Mouse (Mus musculus): ENCODE measurements at regions not wholly inside any gene's neighbourhood (a gene's known extent, or its start where the extent isn't known, plus 50 kb on each side); places are given as distances from the start of the nearest gene placed in this dataset.
"Not testable (repeated sequence)": the region's sequence is repeated elsewhere in the genome, so short reads cannot be mapped to it uniquely, and the experiment has no call there.

GRCm38 (mm10) chr6:68977959-68978358 is 1442.4 kb upstream of the Tacstd2 start:
- no peak for DNase-seq (ENCODE audit: low spot score in 2 of 2)

- DNase-seq (ENCODE audit: low spot score in 2 of 2), result no peak
These were observed 1428.4 kb upstream of the Tacstd2 start for GRCm38 (mm10) chr6:68964012-68964411.

- not testable (repeated sequence) for DNase-seq (ENCODE audit: low spot score in 2 of 2)
These were observed 1402.5 kb upstream of the Tacstd2 start for GRCm38 (mm10) chr6:68938104-68938503.

- not testable (repeated sequence) for DNase-seq (ENCODE audit: low spot score in 2 of 2)
These were observed 1396.3 kb upstream of the Tacstd2 start for GRCm38 (mm10) chr6:68931860-68932259.

GRCm38 (mm10) chr6:68915536-68915935 is 1379.9 kb upstream of the Tacstd2 start:
- DNase-seq (ENCODE audit: low spot score in 2 of 2), result no peak

- DNase-seq (ENCODE audit: low spot score in 2 of 2), result no peak
These were observed 1348.5 kb upstream of the Tacstd2 start for GRCm38 (mm10) chr6:68884130-68884529.

GRCm38 (mm10) chr6:68852761-68853160 is 1317.2 kb upstream of the Tacstd2 start:
- not testable (repeated sequence) for DNase-seq (ENCODE audit: low spot score in 2 of 2)

- no peak for DNase-seq (ENCODE audit: low spot score in 2 of 2)
These were observed 1316.7 kb upstream of the Tacstd2 start for GRCm38 (mm10) chr6:68852286-68852685.

- no peak for DNase-seq (ENCODE audit: low spot score in 2 of 2)
These were observed 1299.6 kb upstream of the Tacstd2 start for GRCm38 (mm10) chr6:68835186-68835585.

GRCm38 (mm10) chr6:68834633-68835032 is 1299.0 kb upstream of the Tacstd2 start:
- DNase-seq (ENCODE audit: low spot score in 2 of 2), result no peak

- DNase-seq (ENCODE audit: low spot score in 2 of 2), result not testable (repeated sequence)
These were observed 1292.9 kb upstream of the Tacstd2 start for GRCm38 (mm10) chr6:68828460-68828859.

GRCm38 (mm10) chr6:68813346-68813745 is 1277.8 kb upstream of the Tacstd2 start:
- DNase-seq (ENCODE audit: low spot score in 2 of 2), result no peak

GRCm38 (mm10) chr6:68799205-68799604 is 1263.6 kb upstream of the Tacstd2 start:
- DNase-seq (ENCODE audit: low spot score in 2 of 2), result not testable (repeated sequence)

GRCm38 (mm10) chr6:68771507-68771906 is 1235.9 kb upstream of the Tacstd2 start:
- DNase-seq (ENCODE audit: low spot score in 2 of 2), result no peak

GRCm38 (mm10) chr6:68750451-68750850 is 1214.9 kb upstream of the Tacstd2 start:
- no peak for DNase-seq (ENCODE audit: low spot score in 2 of 2)

- no peak for DNase-seq (ENCODE audit: low spot score in 2 of 2)
These were observed 1214.1 kb upstream of the Tacstd2 start for GRCm38 (mm10) chr6:68749699-68750098.

- DNase-seq (ENCODE audit: low spot score in 2 of 2), result no peak
These were observed 1203.0 kb upstream of the Tacstd2 start for GRCm38 (mm10) chr6:68738573-68738972.

- DNase-seq (ENCODE audit: low spot score in 2 of 2), result no peak
These were observed 1201.1 kb upstream of the Tacstd2 start for GRCm38 (mm10) chr6:68736647-68737046.

GRCm38 (mm10) chr6:68736068-68736467 is 1200.5 kb upstream of the Tacstd2 start:
- DNase-seq (ENCODE audit: low spot score in 2 of 2), result no peak

- DNase-seq (ENCODE audit: low spot score in 2 of 2), result not testable (repeated sequence)
These were observed 1175.5 kb upstream of the Tacstd2 start for GRCm38 (mm10) chr6:68711084-68711483.

- not testable (repeated sequence) for DNase-seq (ENCODE audit: low spot score in 2 of 2)
These were observed 1168.8 kb upstream of the Tacstd2 start for GRCm38 (mm10) chr6:68704291-68704800.

- DNase-seq (ENCODE audit: low spot score in 2 of 2), result not testable (repeated sequence)
These were observed 1145.2 kb upstream of the Tacstd2 start for GRCm38 (mm10) chr6:68680792-68681110.

GRCm38 (mm10) chr6:68680099-68680791 is 1144.6 kb upstream of the Tacstd2 start:
- DNase-seq (ENCODE audit: low spot score in 2 of 2), result no peak
